Mouse (Mus musculus) yolk sac, embryonic 10.5 days (tissue): Measurements from ENCODE around the gene Ncam1.

Source experiments
- DNase-seq: peaks from one replicate; pipeline ENCODE4 v3.0.0-alpha.2; 2017; ENCODE audit warnings: low spot score

Ncam1 gene

GRCm38 (mm10) chr9:49798806-49799205, at the start of gene Ncam1:
TSS of gene Ncam1 (minus strand) at chr9:49798925.
- peak; percentile 92 for DNase-seq

- no peak for DNase-seq
These were observed 35.3 kb upstream of the Ncam1 start for GRCm38 (mm10) chr9:49834013-49834412.

- no peak for DNase-seq
These were observed 28.9 kb upstream of the Ncam1 start for GRCm38 (mm10) chr9:49827671-49828070.

GRCm38 (mm10) chr9:49816115-49816650, 17.5 kb upstream of the Ncam1 start:
- DNase-seq: no peak

- DNase-seq: no peak
These were observed 15.7 kb upstream of the Ncam1 start for GRCm38 (mm10) chr9:49814442-49814841.

GRCm38 (mm10) chr9:49803222-49803621, 4.5 kb upstream of the Ncam1 start:
- DNase-seq: no peak

GRCm38 (mm10) chr9:49797821-49798571, 729 bp downstream of the Ncam1 start:
- DNase-seq: peak; percentile 49

GRCm38 (mm10) chr9:49797508-49797820, 1.3 kb downstream of the Ncam1 start:
- DNase-seq: no peak

GRCm38 (mm10) chr9:49796618-49797507, 1.9 kb downstream of the Ncam1 start:
- DNase-seq: peak; percentile 64

GRCm38 (mm10) chr9:49795881-49796280, 2.8 kb downstream of the Ncam1 start:
- no peak for DNase-seq

- DNase-seq: no peak
These were observed 4.7 kb downstream of the Ncam1 start for GRCm38 (mm10) chr9:49793987-49794550.

- DNase-seq: no peak
These were observed 5.5 kb downstream of the Ncam1 start for GRCm38 (mm10) chr9:49793241-49793640.

- DNase-seq: no peak
These were observed 6.1 kb downstream of the Ncam1 start for GRCm38 (mm10) chr9:49792646-49793045.

- no peak for DNase-seq
These were observed 17.5 kb downstream of the Ncam1 start for GRCm38 (mm10) chr9:49781016-49781772.

GRCm38 (mm10) chr9:49777015-49777637, 21.6 kb downstream of the Ncam1 start:
- no peak for DNase-seq

GRCm38 (mm10) chr9:49766634-49767033, 32.1 kb downstream of the Ncam1 start:
- no peak for DNase-seq

GRCm38 (mm10) chr9:49760571-49760970, 38.2 kb downstream of the Ncam1 start:
- DNase-seq: no peak

- DNase-seq: no peak
These were observed 40.3 kb downstream of the Ncam1 start for GRCm38 (mm10) chr9:49758436-49758835.

- no peak for DNase-seq
These were observed 40.7 kb downstream of the Ncam1 start for GRCm38 (mm10) chr9:49757986-49758385.

GRCm38 (mm10) chr9:49757582-49757981, 41.1 kb downstream of the Ncam1 start:
- DNase-seq: no peak

GRCm38 (mm10) chr9:49756725-49757124, 42.0 kb downstream of the Ncam1 start:
- no peak for DNase-seq
